Mouse (Mus musculus) ES-Bruce4 (cell line): Measurements from ENCODE around the gene Khdc4. TPM values are rescaled to one million over a fixed set of nuclear protein-coding genes. Genes with fewer than 3 reads are reported as not detected.
A peak's percentile ranks its signal among the peaks of the same experiment; 100 is the strongest.

ENCODE experiments used
- H3K27ac ChIP-seq: 2 replicates; pipeline ENCODE4 v1.5.1; 2012; ENCODE audit warnings: low read length, inconsistent platforms; ENCODE audit not compliant: insufficient read depth
- H3K27me3 ChIP-seq: 2 replicates; pipeline ENCODE4 v1.6.1; 2012; ENCODE audit warnings: mild to moderate bottlenecking, low read length, inconsistent platforms; ENCODE audit not compliant: control insufficient read depth, poor library complexity, insufficient read depth, severe bottlenecking
- H3K36me3 ChIP-seq: 2 replicates; pipeline ENCODE4 v1.6.1; 2012; ENCODE audit warnings: inconsistent platforms, mild to moderate bottlenecking, low read length, moderate library complexity; ENCODE audit not compliant: control insufficient read depth, poor library complexity, insufficient read depth, severe bottlenecking
- H3K4me1 ChIP-seq: one replicate; pipeline ENCODE4 v1.8.1; 2011; ENCODE audit warnings: low read length; ENCODE audit not compliant: control insufficient read depth, insufficient read depth
- H3K4me3 ChIP-seq: 2 replicates; pipeline ENCODE4 v1.5.1; 2011; ENCODE audit warnings: low read depth, mild to moderate bottlenecking, low read length
- H3K9ac ChIP-seq: 2 replicates; pipeline ENCODE4 v1.6.1; 2012; ENCODE audit warnings: low read depth, mild to moderate bottlenecking, inconsistent platforms; ENCODE audit not compliant: poor library complexity, severe bottlenecking
- H3K9me3 ChIP-seq: replicated peaks from 2 replicates; pipeline ENCODE4 v1.6.1; 2012; ENCODE audit warnings: mild to moderate bottlenecking, low read length, inconsistent platforms; ENCODE audit not compliant: control insufficient read depth, poor library complexity, insufficient read depth, severe bottlenecking
- CTCF ChIP-seq: IDR thresholded peaks from one replicate; pipeline ENCODE4 v1.8.1; 2011; ENCODE audit warnings: low read depth, low read length
- EP300 ChIP-seq: IDR thresholded peaks from 2 replicates; pipeline ENCODE4 v1.6.1; 2011; ENCODE audit warnings: low read depth, low read length; ENCODE audit not compliant: insufficient read depth
- POLR2A ChIP-seq: IDR thresholded peaks from one replicate; pipeline ENCODE4 v1.8.1; 2011; ENCODE audit warnings: low read length; ENCODE audit not compliant: insufficient read depth
- polyA plus RNA-seq: library from polyadenylated mRNA; stranded (reverse); fragments of >200 nt; gene quantifications from 2 replicates; pipeline ENCODE4 v1.2.4, GENCODE M21; 2011; ENCODE audit warnings: low read depth; ENCODE audit not compliant: missing spikeins, insufficient read depth, insufficient read length

Gene Khdc4
- polyA plus RNA-seq, 1 experiment = 72.7 TPM

- Histone ChIP-seq H3K27me3 (no peaks in the 10 kb centered on the region), H3K9me3 (no peaks in the 10 kb centered on the region), H3K9ac (no peak overlapping the region), H3K27ac (peak overlapping the region; percentile 73), H3K4me1 (peaks cover 12% of the 10 kb centered on the region), H3K36me3 (peaks cover 8% of the 10 kb centered on the region), H3K4me3 (no peak overlapping the region)
- no peak for TF ChIP-seq EP300
- no peak for TF ChIP-seq POLR2A
- no peak for TF ChIP-seq CTCF
Observed at GRCm38 (mm10) chr3:88645937-88646336, 39.7 kb upstream of the Khdc4 start.

- Histone ChIP-seq H3K27me3 (no peaks in the 10 kb centered on the region), H3K27ac (peak overlapping the region; percentile 73), H3K4me3 (no peak overlapping the region), H3K36me3 (peaks cover 5% of the 10 kb centered on the region; the same call in 1 of the 2 replicates), H3K4me1 (peaks cover 12% of the 10 kb centered on the region), H3K9me3 (no peaks in the 10 kb centered on the region), H3K9ac (no peak overlapping the region)
- TF ChIP-seq EP300 (peak; percentile 97), CTCF (no peak)
Observed at GRCm38 (mm10) chr3:88646426-88646995, 39.1 kb upstream of the Khdc4 start.

- Histone ChIP-seq H3K9ac (no peak overlapping the region), H3K27me3 (no peaks in the 10 kb centered on the region), H3K9me3 (no peaks in the 10 kb centered on the region), H3K4me1 (peaks cover 12% of the 10 kb centered on the region), H3K36me3 (peaks cover 5% of the 10 kb centered on the region; the same call in 1 of the 2 replicates), H3K4me3 (no peak overlapping the region), H3K27ac (peak overlapping the region; percentile 62)
- TF ChIP-seq EP300 (no peak), POLR2A (no peak), CTCF (no peak)
Observed at GRCm38 (mm10) chr3:88647076-88647475, 38.5 kb upstream of the Khdc4 start.

- TF ChIP-seq POLR2A (no peak), CTCF (no peak), EP300 (no peak)
- Histone ChIP-seq H3K9ac (no peak overlapping the region), H3K4me1 (peaks cover 12% of the 10 kb centered on the region), H3K27ac (peak overlapping the region; percentile 62; the same call in 1 of the 2 replicates), H3K4me3 (no peak overlapping the region), H3K36me3 (0 out of 2 replicates have a peak, but pooled peaks cover 5% of the 10 kb centered on the region), H3K9me3 (no peaks in the 10 kb centered on the region), H3K27me3 (no peaks in the 10 kb centered on the region)
Observed at GRCm38 (mm10) chr3:88647779-88648413, 37.7 kb upstream of the Khdc4 start.

GRCm38 (mm10) chr3:88648452-88649168, 37.0 kb upstream of the Khdc4 start:
- TF ChIP-seq EP300 (no peak), POLR2A (no peak), CTCF (no peak)
- H3K9me3 ChIP-seq = no peaks in the 10 kb centered on the region
- H3K36me3 ChIP-seq = 0 out of 2 replicates have a peak, but pooled peaks cover 5% of the 10 kb centered on the region
- H3K9ac ChIP-seq = no peak overlapping the region
- no peaks in the 10 kb centered on the region for H3K27me3 ChIP-seq
- no peak overlapping the region for H3K4me3 ChIP-seq
- no peak overlapping the region for H3K27ac ChIP-seq
- peaks cover 12% of the 10 kb centered on the region for H3K4me1 ChIP-seq
